Mouse (Mus musculus): ENCODE results near the gene Zfp526.

DNA sequence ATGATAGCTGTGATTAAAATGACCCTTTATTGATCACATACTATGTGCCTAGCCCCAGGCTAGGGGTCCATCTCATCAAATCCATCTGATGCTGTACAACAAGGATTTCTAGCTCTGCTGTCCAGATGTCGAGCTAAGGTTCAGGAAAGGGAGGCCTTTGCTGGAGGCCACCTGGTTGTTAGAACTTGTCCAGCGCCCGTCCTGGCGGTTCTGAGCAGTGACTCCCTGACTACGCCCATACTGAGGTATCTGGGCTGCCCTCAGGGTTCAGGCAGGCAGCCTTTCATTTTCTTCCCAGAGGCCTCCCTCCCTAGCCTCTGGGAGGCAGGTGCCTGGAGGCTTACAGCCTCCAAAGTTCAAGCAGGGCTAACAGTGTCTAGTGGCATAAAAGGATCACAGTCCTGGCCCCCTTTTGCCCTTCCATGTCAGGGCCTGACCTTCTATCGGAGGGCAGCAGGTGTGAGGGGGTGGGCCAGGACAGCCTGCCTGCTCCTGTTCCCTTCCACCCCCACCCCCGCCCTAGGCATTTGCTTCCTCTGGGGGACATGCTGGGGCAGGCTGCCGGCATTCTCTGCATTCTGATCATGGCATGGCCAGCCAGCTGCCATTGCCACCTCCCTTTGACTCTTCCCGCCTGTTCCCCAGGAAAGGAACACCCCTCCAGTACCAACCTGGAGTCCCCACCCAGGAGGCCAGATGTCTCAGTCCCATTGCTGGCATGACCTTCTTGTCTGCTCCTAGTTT lies 54.5 kb downstream of the Zfp526 start:
- TF ChIP-seq MAX (IDR thresholded peaks at IDR 0.05) (no peak), CTCF (IDR thresholded peaks at IDR 0.05; ENCODE audit: control insufficient read depth, insufficient read depth, insufficient read length) (no peak), CEBPB (IDR thresholded peaks at IDR 0.05; ENCODE audit: low read depth) (no peak)
